Mouse (Mus musculus) embryonic facial prominence, embryonic 13.5 days (tissue): ENCODE data around the gene Tti1. TPM values are rescaled to one million over a fixed set of nuclear protein-coding genes. Genes with fewer than 3 reads are reported as not detected.

Experiments used
- polyA plus RNA-seq: library from polyadenylated mRNA; unstranded; fragments of >200 nt; fragmentation: Nextera tagmentation; extraction: Ambion mirVana; gene quantifications from 2 replicates; pipeline ENCODE4 v1.2.1, GENCODE M21; 2015

The Tti1 gene
- polyA plus RNA-seq, 1 experiment from 2014 or later = 21.1 TPM

Other genes with a start within 250 kb of the Tti1 start
- gene Vstm2l, start 113.8 kb downstream of the Tti1 start, polyA plus RNA-seq = 0.39 and 0.49 TPM in 2 replicates
- 50.4 and 50.8 TPM in 2 replicates for gene Rprd1b, start 64 bp upstream of the Tti1 start, polyA plus RNA-seq
- gene Tgm2, start 118.0 kb upstream of the Tti1 start, polyA plus RNA-seq = 10.9 and 16.4 TPM in 2 replicates
- gene D630003M21Rik, start 200.8 kb upstream of the Tti1 start, polyA plus RNA-seq = 7.5 and 7.6 TPM in 2 replicates
- not detected in 2 replicates for gene Bpi, start 229.7 kb upstream of the Tti1 start, polyA plus RNA-seq